Mouse (Mus musculus): ENCODE measurements at regions not wholly inside any gene's neighbourhood (a gene's known extent, or its start where the extent isn't known, plus 50 kb on each side); places are given as distances from the start of the nearest gene placed in this dataset.

DNA sequence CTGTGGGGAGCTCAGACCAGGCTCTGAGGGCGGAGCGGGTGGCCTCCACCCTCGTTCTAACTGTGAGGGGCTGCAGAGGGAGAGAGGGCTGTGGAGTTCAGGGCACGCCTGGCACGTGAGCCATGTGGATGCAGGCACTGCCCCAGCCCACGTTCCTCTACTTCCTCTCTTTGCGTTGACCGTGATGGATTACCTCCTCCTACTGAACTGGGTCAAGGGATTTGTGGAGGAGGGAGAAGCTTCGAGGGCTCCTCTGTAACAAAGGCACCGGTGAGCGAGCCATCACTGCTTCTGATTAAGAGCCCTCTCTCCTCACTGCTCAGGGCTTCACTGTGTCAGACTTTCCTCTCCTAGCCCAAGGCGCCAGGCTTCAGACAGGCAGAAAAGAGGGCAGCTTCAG is 371.1 kb downstream of the Cdh26 start:
- DNase-seq (ENCODE audit: low spot score in 2 of 2): no peak

DNA sequence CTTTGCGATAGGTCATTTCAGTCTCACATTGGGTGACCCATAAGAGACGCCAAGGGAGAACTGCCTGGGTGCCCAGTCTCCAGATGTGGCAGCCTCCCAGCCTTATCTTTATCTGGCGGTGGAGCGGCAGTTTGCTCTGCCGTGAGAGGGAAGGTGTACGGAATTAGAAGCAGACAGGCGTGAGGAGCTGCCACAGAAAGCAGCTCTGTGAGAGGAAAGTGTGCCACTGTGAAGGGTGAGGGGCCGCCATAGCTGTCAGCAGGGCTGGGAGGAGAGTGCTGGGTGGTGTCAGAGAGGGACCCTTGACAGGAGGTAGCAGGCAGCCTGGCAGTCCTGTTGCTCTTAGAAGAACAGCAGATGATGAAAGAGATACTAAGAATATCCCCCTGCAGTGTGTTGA is 375.0 kb downstream of the Cdh26 start:
- DNase-seq (ENCODE audit: low spot score in 2 of 2): no peak

DNA sequence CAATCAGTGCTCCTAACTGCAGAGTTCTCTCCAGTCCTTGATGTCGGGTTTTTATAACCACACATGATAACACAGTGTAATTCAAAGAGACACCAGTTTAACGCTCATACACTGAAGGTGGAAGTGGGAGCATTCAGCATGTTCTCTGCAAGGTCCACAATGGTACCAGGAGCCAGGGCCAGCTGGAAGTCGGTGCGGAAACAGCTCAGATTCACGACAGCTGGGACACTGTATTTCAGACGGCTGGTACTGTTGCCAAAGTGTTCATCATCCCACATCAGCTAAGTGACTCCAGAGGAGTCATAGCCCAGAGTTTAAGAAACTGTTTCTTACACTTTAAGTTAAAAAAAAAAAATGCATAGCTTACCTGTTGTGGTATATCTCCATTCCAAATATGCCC is 391.2 kb downstream of the Cdh26 start:
- DNase-seq (ENCODE audit: low spot score in 2 of 2): no peak

DNA sequence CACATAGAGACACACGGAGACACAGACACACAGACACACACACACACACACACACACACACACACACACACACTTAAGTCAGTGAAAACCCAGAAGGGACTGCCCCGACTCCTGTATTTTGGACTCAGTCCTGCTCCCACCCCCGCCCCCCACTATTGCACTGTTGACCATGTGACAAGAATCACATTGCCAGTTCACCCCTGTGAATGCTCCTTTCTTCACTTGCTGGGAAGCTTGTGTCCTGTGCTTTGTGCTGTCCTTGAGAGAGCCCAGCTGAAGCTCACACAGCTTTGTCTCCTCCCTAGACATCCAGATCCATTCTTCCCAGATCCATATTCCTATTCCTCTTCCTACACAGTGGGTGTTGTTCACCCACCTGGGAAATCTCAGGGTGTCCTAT is 400.0 kb downstream of the Cdh26 start:
- no peak for DNase-seq (ENCODE audit: low spot score in 2 of 2)

DNA sequence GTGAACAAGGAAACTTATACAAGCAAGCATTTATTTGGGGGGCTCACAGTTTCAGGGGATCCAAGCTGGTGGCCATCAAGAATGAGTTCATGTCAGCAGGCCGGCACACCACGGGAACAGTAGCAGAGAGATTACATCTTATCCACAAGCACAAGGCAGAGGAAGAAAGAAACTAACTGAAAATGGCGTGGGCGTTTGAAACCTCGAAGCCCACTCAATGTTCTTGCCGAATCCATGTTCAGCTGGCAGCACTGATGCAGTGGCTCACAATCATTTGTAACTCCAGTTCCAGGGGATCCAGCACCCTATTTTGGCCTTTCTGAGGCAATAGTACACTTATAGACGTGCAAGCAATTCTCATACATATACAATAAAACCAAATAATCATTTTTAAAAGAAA is 404.7 kb downstream of the Cdh26 start:
- no peak for DNase-seq (ENCODE audit: low spot score in 2 of 2)

DNA sequence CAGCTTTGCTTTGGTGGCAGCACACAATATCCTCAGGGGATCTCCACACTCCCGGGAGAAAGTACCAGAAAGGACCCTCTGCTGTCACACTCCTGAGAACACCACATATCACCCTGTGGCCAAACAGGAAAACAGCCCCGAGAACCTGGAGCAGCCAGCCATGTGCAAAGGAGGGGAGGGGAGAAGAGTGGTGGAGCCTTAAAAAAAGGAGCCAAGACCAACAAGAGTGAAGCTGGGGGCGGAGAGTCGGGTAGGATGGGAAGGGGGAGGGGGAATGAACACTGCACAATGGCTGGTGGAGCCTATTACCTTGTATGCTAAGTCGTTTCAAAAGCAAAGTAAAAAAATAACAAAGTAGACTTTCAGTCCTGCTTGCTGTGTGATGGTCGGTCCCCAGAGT is 408.2 kb downstream of the Cdh26 start:
- no peak for DNase-seq (ENCODE audit: low spot score in 2 of 2)

DNA sequence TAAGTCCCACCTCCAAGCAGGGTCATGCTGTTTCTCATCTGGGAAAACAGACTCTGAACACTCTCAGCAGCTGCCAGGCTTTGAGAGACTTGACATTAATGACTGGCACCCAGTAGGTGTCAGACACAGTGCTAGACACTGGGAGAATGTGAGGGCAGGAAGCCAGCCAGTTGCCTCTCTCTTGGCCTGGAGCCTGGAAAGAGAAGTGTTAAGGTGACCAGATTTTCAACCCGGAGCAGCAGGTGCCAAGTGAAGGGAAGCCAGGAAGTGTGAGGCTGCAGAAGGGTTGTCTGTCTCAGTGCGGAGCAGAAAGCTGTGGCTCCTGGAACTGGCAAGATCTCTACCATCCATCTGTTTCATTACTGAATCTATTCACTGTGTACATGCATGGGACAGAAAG is 410.6 kb downstream of the Cdh26 start:
- no peak for DNase-seq (ENCODE audit: low spot score in 2 of 2)

DNA sequence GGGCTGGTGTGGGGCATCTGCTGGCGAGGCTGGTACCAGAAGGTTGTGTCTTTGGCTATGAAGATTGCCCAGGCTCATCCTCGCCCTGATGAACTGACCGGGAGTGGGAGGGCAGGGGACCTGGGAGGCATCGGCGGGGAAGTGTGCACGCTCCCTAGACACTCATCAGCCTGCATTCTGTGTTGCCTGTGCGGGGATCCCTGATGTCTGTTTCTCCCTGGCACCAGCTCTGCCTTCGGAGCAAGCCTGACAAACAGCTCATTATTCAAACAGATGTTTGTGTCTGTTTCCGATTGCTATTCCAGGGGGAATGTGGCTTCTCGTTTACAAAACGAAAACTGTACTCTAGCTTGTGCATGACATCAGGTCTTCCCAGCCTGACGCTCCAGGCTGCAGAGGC is 412.3 kb downstream of the Cdh26 start:
- DNase-seq (ENCODE audit: low spot score in 2 of 2): no peak

DNA sequence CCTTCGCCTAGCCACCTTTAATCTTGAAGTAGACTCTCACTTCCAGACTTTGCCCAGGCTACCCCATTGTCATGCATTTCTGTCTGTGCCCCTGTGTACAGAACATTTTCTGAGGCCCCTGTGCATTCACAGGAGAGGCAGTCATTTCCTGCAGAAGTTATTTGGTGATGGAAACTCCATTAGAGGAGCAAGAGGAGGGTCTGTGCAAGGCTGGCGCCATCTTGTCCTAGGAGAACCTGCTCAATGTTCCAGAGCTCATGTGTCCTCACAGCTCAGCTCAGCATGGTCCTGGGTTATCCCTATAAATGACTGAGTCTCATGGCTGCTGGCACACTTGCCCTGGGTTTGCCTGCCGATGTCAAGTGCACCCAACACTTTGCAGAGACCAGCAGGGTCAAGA is 413.1 kb downstream of the Cdh26 start:
- no peak for DNase-seq (ENCODE audit: low spot score in 2 of 2)

DNA sequence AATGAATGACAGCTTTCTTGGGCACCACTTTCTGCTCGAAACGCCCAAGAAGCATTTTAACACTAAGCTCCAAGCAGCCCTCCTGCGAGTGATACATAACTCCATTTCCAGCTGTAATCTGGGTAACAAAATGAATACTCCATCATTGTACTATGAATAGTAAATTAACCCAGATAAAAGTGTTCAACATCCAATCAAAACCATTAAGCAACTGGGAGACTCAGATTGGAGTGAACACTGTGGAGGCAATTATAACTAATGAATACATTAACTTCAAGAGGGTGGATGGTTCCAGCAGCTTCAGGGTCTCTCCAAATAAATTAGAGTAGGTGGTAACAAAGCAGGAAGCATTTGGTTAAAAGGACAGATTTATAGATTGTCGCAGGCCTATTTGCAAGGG is 414.2 kb downstream of the Cdh26 start:
- no peak for DNase-seq (ENCODE audit: low spot score in 2 of 2)

DNA sequence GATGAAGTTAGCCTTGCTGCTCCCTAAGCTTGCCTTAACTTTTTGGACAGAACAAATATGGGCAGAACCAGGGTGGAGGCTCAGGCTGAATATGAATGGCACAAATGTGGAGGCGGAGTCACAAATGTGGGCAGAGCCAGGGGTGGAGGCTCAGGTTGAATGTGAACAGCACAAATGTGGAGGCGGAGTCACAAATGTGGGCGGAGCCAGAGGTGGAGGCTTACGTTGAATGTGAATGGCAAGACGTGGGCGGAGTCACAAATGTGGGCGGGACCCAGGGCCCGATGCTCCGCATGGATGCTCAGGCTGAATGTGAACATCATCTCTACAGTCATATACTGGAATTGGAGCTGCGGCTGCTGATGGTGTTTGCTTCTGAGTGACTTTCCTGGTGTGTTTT is 420.0 kb downstream of the Cdh26 start:
- DNase-seq (ENCODE audit: low spot score in 2 of 2): no peak

DNA sequence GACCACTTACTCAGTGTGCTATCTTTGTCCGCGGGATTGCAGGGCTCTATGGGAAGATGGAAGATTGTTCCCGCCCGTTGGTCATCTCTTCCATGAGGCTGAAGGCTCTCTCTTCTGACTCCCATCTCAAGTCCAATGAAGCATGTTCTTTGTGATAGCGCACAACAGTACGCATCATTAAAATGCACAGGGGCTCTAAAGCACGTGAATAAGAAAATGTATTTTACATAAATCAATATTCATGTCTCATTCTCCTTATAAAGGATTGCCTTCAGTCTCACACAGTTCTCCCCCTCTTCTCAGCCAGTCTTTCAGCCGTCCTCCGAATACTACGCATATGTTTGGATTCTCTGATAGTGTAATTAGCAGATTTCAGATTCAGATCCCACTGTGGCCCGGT is 420.4 kb downstream of the Cdh26 start:
- DNase-seq (ENCODE audit: low spot score in 2 of 2): no peak

DNA sequence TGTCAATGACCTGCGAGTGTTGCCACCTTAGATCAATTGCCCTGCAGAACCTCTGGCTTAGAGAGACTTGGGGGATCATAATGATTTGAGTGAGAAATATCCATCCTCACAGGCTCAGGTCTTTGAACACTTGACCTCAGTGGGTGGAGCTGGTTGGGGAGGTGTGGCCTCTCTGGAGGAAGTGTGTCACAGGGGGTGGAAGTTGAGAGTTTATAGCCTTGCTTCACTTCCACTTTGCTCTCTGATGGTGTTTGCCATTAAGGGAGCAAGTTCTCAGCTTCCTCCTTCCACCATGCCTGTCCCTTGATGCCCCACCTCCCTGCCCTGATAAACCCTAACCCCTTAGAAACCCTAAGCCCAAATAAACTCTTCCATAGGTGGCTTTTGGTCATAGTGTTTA is 423.7 kb downstream of the Cdh26 start:
- DNase-seq (ENCODE audit: low spot score in 2 of 2): no peak

DNA sequence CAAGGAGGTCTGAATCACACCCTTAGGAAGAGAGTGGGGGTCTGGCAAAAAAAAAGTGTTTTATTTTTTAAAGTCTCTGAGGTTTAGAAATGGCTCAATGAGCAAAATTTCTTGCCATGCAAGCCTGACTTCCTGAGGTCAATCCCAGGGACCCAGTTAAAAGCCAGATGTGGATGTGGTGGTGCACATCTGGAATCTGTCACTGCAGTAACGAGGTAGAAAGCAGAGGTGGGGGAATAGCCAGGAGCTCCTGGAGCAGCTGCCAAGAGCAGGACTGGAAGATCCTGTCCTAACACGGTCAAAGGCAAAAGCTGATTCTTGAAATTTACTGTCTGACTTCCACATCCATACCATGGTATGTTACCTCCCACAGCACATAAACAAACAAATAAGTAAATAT is 424.4 kb downstream of the Cdh26 start:
- no peak for DNase-seq (ENCODE audit: low spot score in 2 of 2)

DNA sequence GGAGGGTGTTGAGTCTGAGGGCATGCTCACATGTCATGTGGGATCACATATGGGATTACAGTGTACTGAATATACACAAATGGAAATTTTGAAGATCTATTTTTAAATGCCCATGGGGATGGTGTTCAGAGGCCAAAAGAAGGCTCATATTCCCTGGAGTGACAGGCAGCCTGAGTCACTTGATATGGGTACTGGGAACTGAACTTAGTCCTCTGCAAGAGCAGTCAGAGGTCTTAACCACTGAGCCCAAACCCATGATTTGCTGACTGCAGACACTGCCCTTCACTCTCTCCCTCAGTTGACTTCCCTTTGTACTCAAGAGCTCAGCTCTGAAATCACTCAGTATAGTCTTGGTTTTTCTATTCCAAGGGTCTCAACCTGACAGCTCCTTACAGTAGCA is 432.3 kb downstream of the Cdh26 start:
- DNase-seq (ENCODE audit: low spot score in 2 of 2): no peak

DNA sequence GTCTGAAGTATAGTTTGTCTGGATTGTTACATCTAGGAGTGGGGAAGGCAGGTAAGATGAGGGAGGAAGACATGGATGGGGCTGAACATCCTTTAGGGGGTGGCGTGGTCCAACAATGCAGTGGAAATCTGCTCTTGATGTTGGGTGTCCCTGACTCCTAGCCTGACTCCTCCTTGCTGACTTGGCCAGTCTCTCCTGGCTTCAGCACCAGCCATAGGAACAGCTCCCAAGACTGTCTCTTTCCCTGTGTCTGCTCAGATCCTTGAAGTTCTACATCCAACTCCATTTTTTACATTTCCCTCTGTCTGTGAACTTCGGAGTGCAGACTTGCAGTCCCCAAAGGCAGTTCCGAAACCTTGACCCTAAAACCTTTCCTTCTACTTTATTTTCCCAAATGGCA is 436.8 kb downstream of the Cdh26 start:
- no peak for DNase-seq (ENCODE audit: low spot score in 2 of 2)

DNA sequence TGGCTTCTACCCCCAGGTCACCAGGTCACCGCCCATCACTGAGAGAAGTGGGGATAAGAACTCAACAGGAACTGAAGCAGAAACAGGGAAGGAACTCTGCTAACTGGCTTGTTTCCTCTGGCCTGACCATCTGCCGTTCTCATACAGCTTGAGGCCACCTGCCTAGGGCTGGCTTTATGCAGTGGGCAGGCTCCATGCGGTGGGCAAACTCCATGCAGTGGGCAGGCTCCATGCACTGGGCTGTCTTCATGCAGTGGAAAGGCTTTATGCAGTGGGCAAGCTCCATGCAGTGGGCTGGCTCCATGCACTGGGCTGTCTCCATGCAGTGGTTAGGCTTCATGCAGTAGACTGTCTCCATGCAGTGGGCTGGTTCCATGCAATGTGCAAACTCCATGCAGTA is 438.8 kb downstream of the Cdh26 start:
- no peak for DNase-seq (ENCODE audit: low spot score in 2 of 2)

DNA sequence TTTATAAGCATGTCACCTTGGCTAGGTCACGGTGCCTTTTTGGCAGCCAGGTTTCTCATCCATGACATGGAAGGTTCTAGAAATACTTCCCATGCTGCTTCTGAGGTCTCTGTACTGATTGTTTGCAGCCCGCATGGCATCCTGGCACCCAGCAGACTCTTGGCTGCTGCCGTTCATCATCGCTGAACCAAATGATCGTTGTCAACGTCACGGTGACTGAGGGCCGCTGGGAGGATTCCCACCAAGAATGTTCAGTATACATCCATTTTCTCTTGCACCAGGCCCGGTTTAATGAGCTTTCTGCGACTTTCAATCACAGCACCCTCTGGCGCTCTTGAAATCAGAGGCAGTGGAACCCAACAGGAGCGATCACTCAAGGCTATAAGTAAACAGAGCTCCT is 448.1 kb downstream of the Cdh26 start:
- no peak for DNase-seq (ENCODE audit: low spot score in 2 of 2)

DNA sequence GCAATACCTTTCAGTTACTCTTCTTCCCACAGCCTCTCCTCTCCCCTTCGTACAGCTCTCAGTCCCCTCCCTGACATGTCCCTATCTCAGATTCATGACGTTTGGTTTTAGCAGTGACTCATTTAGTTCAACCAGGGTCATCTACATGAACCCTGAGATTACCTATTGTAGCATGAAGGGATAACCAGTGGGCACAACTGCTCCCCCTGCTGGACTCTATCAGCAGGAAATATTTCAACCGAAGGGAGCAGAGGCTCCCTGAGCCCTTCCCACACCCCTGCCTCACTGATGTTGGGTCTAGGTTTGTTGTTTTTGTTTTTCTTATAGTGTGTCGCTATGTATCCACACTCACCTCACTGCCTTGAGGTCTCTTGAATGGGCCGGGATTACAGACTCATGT is 455.4 kb downstream of the Cdh26 start:
- no peak for DNase-seq (ENCODE audit: low spot score in 2 of 2)

DNA sequence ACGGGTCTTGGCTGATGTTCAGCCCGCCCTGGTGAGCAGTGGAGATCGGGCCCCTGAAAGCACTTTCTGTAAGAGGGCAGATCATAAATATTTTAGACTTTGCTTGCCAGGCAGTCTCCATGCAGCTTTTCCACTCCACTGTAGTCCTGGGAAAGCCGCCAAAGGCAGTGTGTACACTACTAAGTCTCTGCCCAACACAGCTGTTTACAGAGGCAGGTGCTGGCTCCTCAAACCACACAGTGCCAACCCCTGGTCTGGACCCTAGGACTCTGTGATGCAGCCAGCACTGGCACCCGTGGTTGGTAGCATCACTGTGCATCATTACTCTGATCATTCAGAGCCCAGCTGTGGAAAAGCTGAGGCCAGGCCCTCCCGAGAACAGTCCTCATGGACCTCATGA is 458.4 kb downstream of the Cdh26 start:
- DNase-seq (ENCODE audit: low spot score in 2 of 2): no peak

DNA sequence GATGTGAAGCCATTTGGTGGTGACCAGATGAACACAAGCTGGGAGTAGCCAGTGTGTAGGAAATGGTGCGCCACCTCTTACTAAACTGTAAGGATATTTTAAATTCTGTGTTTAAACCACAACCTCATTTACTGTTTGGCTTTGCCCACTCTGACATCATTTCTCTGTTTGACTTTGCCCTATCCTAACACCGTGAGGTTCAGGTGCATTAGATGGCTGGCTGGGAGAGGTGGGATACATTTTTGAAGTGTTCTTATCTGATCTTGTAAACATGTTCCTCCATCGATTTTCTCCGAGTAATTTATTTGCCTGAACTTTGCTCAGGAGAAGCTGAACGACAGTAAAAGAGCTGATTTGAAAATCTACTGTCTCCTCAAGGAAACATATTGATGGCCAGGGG is 472.1 kb downstream of the Cdh26 start:
- DNase-seq (ENCODE audit: low spot score in 2 of 2): no peak

DNA sequence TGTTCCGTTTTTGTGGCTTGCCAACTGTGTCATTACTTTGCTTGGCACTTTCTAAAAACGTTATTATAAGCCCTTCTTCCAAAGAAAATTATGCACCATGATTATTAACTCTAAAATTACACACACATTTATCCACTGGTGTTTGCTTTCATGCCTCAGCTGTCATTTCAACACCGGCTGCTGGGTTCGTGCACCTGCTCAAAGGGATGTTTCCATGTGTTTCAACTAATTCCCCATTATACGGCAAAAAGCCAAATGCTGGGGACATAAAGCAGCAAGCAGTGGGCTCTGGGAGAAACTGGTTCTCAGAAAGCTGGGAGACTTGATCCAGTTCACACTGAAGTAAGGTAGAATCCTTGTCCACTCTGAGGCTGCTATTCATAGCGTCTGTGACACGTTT is 479.0 kb downstream of the Cdh26 start:
- no peak for DNase-seq (ENCODE audit: low spot score in 2 of 2)

DNA sequence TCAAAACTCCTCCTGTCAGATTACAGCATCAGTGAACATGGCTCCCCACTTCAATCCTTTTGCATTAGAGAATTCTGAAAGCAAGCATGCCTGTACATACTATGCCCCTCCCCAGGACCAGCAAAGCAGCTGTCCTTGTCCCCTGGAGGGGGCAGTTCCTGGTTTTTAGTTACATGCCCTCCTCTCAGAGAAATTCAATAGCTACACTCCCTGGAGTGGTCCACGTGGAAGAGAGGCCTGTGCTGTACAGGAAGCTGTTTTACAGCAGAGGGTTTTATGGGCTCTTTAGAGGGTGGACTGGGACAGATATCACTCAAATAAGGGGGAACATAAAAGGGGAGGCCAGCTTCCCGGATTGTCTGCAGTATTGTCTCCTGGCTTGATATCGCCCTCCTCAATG is 481.3 kb downstream of the Cdh26 start:
- DNase-seq (ENCODE audit: low spot score in 2 of 2): no peak

DNA sequence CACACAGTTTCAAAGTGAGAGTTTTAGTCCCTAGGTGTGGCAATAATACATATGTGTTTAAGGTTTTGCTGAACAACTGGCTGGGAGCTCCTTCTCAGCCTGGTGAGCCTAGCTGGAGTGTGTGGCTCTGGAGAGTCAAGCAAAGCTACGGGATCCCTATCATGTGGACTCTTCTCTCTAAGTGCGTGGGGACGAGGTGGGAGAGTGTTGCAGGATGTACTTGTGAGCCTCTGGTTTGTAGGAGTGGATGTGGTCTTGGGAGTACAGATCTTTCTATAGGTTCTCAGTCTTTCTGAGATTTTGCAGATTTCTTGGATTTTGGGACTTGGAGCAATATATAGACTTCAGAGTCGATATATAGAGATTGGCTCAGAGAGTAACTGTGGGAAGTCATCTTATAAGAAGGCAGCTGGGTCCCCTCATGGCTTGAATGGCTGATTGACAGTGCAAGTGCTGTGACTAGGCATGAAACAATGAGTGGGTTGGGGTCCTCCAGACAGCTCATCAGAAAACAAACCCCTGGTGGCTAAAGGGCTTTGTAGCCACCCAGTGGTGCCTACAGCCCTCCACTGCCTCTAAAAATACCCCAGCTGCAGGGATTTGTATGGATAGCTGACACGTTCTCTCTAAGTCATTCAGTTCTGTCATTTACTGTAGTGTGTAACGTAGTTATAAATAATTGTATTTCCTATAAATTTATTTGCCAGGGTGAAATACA is 486.1 kb downstream of the Cdh26 start:
- no peak for DNase-seq (ENCODE audit: low spot score in 2 of 2)
